Mouse (Mus musculus) C2C12 (cell line): Measurements from ENCODE around the gene Tomm20l. TPM values are rescaled to one million over a fixed set of nuclear protein-coding genes. Genes with fewer than 3 reads are reported as not detected.

Experiments
- H3K27me3 ChIP-seq: one replicate; pipeline ENCODE4 v1.6.1; 2011; ENCODE audit not compliant: control insufficient read depth, insufficient read depth, insufficient read length
- H3K36me3 ChIP-seq: one replicate; pipeline ENCODE4 v1.6.1; 2011; ENCODE audit not compliant: control insufficient read depth, insufficient read depth
- H3K4me3 ChIP-seq: one replicate; pipeline ENCODE4 v1.5.1; 2011; ENCODE audit warnings: mild to moderate bottlenecking, control low read depth; ENCODE audit not compliant: poor library complexity, insufficient read depth, severe bottlenecking
- H3K79me2 ChIP-seq: one replicate; pipeline ENCODE4 v1.6.1; 2011; ENCODE audit not compliant: control insufficient read depth, insufficient read depth
- H3K79me3 ChIP-seq: one replicate; pipeline ENCODE4 v1.6.1; 2011; ENCODE audit warnings: low read depth, control low read depth
- H3ac ChIP-seq: one replicate; pipeline ENCODE3; 2011; ENCODE audit warnings: low read depth; ENCODE audit not compliant: control insufficient read depth, insufficient read length
- CEBPB ChIP-seq: IDR thresholded peaks from one replicate; pipeline ENCODE4 v1.6.1; 2011; ENCODE audit warnings: low read depth, mild to moderate bottlenecking, control low read depth, moderate library complexity
- CTCF ChIP-seq: IDR thresholded peaks from one replicate; pipeline ENCODE4 v1.5.1; 2011; ENCODE audit not compliant: control insufficient read depth, insufficient read depth, insufficient read length
- FOSL1 ChIP-seq: IDR thresholded peaks from one replicate; pipeline ENCODE4 v1.8.0; 2011; ENCODE audit warnings: mild to moderate bottlenecking, low read length; ENCODE audit not compliant: poor library complexity, insufficient read depth, severe bottlenecking
- MAX ChIP-seq: IDR thresholded peaks from one replicate; pipeline ENCODE4 v1.6.1; 2011; ENCODE audit warnings: mild to moderate bottlenecking, control low read depth
- MYOD1 ChIP-seq: IDR thresholded peaks from one replicate; pipeline ENCODE4 v1.6.1; 2011; ENCODE audit warnings: low read depth; ENCODE audit not compliant: control insufficient read depth, insufficient read length
- MYOG ChIP-seq: IDR thresholded peaks from one replicate; pipeline ENCODE4 v1.6.1; 2011; ENCODE audit not compliant: control insufficient read depth, insufficient read length; ENCODE audit errors: extremely low read depth
- USF1 ChIP-seq: IDR thresholded peaks from one replicate; pipeline ENCODE4 v1.6.1; 2011; ENCODE audit warnings: low read depth, mild to moderate bottlenecking, control low read depth, moderate library complexity
- polyA plus RNA-seq: library from polyadenylated mRNA; unstranded; fragments of >200 nt; fragmentation: generic; extraction: Trizol; gene quantifications from one replicate; pipeline ENCODE4 v1.2.1, GENCODE M21; 2012; ENCODE audit warnings: missing spikeins

Gene Tomm20l
- polyA plus RNA-seq, 1 experiment, result not detected

GRCm38 (mm10) chr12:71135581-71135980 lies 24.4 kb downstream of the Tomm20l start:
- Histone ChIP-seq H3K36me3 (peaks cover 39% of the 10 kb centered on the region), H3ac (peak overlapping the region; percentile 24), H3K27me3 (no peaks in the 10 kb centered on the region), H3K4me3 (peak overlapping the region; percentile 83), H3K79me2 (peaks cover 85% of the 10 kb centered on the region), H3K79me3 (peaks cover 62% of the 10 kb centered on the region)
- TF ChIP-seq MYOD1 (no peak), FOSL1 (no peak), CEBPB (no peak), MYOG (no peak), MAX (no peak), CTCF (no peak), USF1 (no peak)

GRCm38 (mm10) chr12:71136130-71136973 lies 25.1 kb downstream of the Tomm20l start, which contains the start of the genes Timm9 and 2700049A03Rik:
Gene Timm9, minus strand, starts transcription at chr12:71136684.
Gene 2700049A03Rik, plus strand, starts transcription at chr12:71136848.
- peak within 1 kb of the TSS; percentile 89 for H3ac ChIP-seq
- peak within 1 kb of the TSS; percentile 83 for H3K4me3 ChIP-seq
- peaks cover 55% of the 10 kb centered on the region for H3K79me3 ChIP-seq
- H3K79me2 ChIP-seq, result peaks cover 77% of the 10 kb centered on the region
- peaks cover 39% of the 10 kb centered on the region for H3K36me3 ChIP-seq
- peak; percentile 95 for TF ChIP-seq USF1
- TF ChIP-seq MYOG, result no peak
- TF ChIP-seq CTCF, result no peak
- peak; percentile 99 for TF ChIP-seq MAX
- no peak for TF ChIP-seq CEBPB
- no peak for TF ChIP-seq MYOD1
- TF ChIP-seq FOSL1, result no peak
- no peaks in the 10 kb centered on the region for H3K27me3 ChIP-seq

GRCm38 (mm10) chr12:71136974-71137491 lies 25.8 kb downstream of the Tomm20l start:
- no peaks in the 10 kb centered on the region for H3K27me3 ChIP-seq
- H3K36me3 ChIP-seq, result peaks cover 39% of the 10 kb centered on the region
- H3K79me2 ChIP-seq, result peaks cover 70% of the 10 kb centered on the region
- TF ChIP-seq CTCF (no peak), FOSL1 (no peak), MYOG (no peak)
- H3K4me3 ChIP-seq, result peak overlapping the region; percentile 83
- H3K79me3 ChIP-seq, result peaks cover 52% of the 10 kb centered on the region
- peak overlapping the region; percentile 75 for H3ac ChIP-seq

DNA sequence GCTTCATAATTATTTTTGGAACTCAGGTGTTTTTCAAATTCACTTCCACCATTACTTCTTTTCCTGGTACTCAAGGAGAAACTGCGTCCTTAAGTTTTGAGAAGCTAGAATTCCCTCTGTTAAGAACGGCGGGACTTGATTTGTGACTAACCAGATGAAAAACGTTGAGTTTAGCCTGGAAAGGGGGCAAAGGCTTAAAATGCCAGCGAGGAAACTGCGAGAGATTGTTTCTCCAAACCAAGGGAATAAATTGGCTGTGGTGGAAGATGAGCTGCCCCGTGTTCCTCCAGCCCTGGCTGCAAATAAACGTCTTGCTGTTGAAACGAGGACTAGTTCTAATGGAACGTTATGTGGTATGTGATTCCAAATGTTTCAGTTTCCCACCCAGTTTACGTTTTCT lies 26.5 kb downstream of the Tomm20l start:
- H3ac ChIP-seq, result peak overlapping the region; percentile 45
- peak overlapping the region; percentile 83 for H3K4me3 ChIP-seq
- TF ChIP-seq CTCF (no peak), MYOD1 (no peak), MYOG (no peak), MAX (no peak), CEBPB (no peak), USF1 (no peak), FOSL1 (no peak)
- H3K27me3 ChIP-seq, result no peaks in the 10 kb centered on the region
- peaks cover 46% of the 10 kb centered on the region for H3K79me3 ChIP-seq
- H3K79me2 ChIP-seq, result peaks cover 64% of the 10 kb centered on the region
- H3K36me3 ChIP-seq, result peaks cover 38% of the 10 kb centered on the region

DNA sequence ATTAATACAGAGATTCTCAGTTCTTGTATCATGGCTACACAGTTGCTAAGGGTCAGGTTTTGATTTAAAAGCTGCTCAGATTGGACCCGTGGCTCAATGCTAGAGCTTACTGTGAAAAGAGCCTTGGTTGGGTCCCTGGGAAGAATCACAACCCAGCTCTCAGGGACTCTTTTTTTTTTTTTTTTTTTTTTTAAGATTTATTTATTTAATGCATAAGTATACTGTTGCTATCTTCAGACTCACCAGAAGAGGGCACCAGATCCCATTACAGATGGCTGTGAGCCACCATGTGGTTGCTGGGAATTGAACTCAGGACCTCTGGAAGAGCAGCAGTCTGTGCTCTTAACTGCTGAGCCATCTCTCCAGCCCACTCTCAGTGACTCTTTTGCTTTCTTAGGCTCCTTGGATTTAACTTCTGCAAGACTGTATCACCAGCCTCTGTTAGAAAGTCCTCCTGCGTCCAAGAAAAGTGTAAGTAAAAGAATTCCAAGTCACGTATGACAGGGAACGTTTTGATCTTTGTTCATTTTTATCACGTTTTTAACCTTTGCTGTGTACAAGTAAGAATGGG lies 28.1 kb downstream of the Tomm20l start:
- H3K27me3 ChIP-seq, result no peaks in the 10 kb centered on the region
- H3K36me3 ChIP-seq, result peaks cover 26% of the 10 kb centered on the region
- peaks cover 31% of the 10 kb centered on the region for H3K79me3 ChIP-seq
- TF ChIP-seq CTCF (no peak), USF1 (no peak), FOSL1 (no peak), MYOG (no peak), CEBPB (no peak), MAX (no peak), MYOD1 (no peak)
- H3K79me2 ChIP-seq, result peaks cover 47% of the 10 kb centered on the region
- no peak overlapping the region for H3ac ChIP-seq
- no peak overlapping the region for H3K4me3 ChIP-seq
